9 mouse cellular contexts compared by ENCODE assay signal in genomic region chr5:99728649-99729212, GRCm38 (mm10). TPM values are rescaled to one million over a fixed set of nuclear protein-coding genes. Genes with fewer than 3 reads are reported as not detected.
DNase-seq lines count a peak whose midpoint lies in the region; ATAC-seq and TF ChIP-seq lines count a peak whose summit lies in the region.
"Had no signal": no experiment of that assay in that cellular context is flagged by ENCODE, and none has a peak within 500 bp of the region (broad histone marks: within the 10 kb centered on the region; RNA-seq: fewer than 3 reads in every experiment).

Rasgef1b (minus strand) TSS chr5:99729065.

- TF ChIP-seq EP300 in liver, embryonic 14.5 days (IDR thresholded peaks at IDR 0.05; ENCODE audit: low read depth) = no peak

- peak within 1 kb of the TSS; percentile 69 for H3K4me3 ChIP-seq in forebrain, embryonic 13.5 days
- H3K4me3 ChIP-seq in heart, embryonic 15.5 days = peak within 1 kb of the TSS; percentile 84
- H3K4me3 ChIP-seq in liver, embryonic 14.5 days (ENCODE audit: insufficient read depth in 1 of 2, low read depth in 2 of 2, low read length in 2 of 2) = peak within 1 kb of the TSS; percentile 32 to 47; a peak in 3 of 4 replicates
- peak within 1 kb of the TSS; percentile 66 for H3K4me3 ChIP-seq in neural tube, embryonic 13.5 days

- peak; percentile 5 for DNase-seq in CD4-positive helper T cell, adult 2 months (ENCODE audit: low read depth, low spot score)
- peak; percentile 37 for DNase-seq in c-Kit-positive CD71-negative TER-119-negative erythroid progenitor cells, embryonic 14.5 days (ENCODE audit: low read depth)
- peak; percentile 91 for DNase-seq in kidney, postnatal 10 days
- no peak for DNase-seq in liver, embryonic 14.5 days (ENCODE audit: low read depth in 3 of 3, low spot score in 3 of 3)
- peak; percentile 57 for DNase-seq in thymus, postnatal 0 days (ENCODE audit: low spot score)

- WGBS in forebrain, embryonic 13.5 days = 2% methylated on average over 35 of the region's 53 CpGs
- WGBS in heart, embryonic 15.5 days = under 1% methylated on average over 52 of the region's 53 CpGs
- WGBS in liver, embryonic 14.5 days (ENCODE audit: insufficient replicate concordance) = under 1% methylated on average over 40 of the region's 53 CpGs
- 0% methylated on average over 50 of the region's 53 CpGs for WGBS in neural tube, embryonic 13.5 days

- H3K27ac ChIP-seq in forebrain, embryonic 13.5 days = peak within 1 kb of the TSS; percentile 81
- peak within 1 kb of the TSS; percentile 76 for H3K27ac ChIP-seq in heart, embryonic 15.5 days
- no peak within 1 kb of the TSS for H3K27ac ChIP-seq in liver, embryonic 14.5 days
- peak within 1 kb of the TSS; percentile 90 for H3K27ac ChIP-seq in neural tube, embryonic 13.5 days (replicated peaks)

- ATAC-seq in forebrain, embryonic 13.5 days = peak; percentile 96
- peak; percentile 85 for ATAC-seq in heart, embryonic 15.5 days (replicated peaks; ENCODE audit: insufficient number of reproducible peaks, insufficient read depth, low FRiP score, low read depth)
- ATAC-seq in liver, embryonic 14.5 days (ENCODE audit: insufficient read depth) = no peak
- ATAC-seq in neural tube, embryonic 13.5 days (ENCODE audit: low read depth) = peak; percentile 95

- H3K36me3 ChIP-seq in forebrain, embryonic 13.5 days (ENCODE audit: poor library complexity, severe bottlenecking) = no peaks in the 10 kb centered on the region
- no peaks in the 10 kb centered on the region for H3K36me3 ChIP-seq in heart, embryonic 15.5 days
- no peaks in the 10 kb centered on the region for H3K36me3 ChIP-seq in liver, embryonic 14.5 days (replicated peaks; ENCODE audit: control insufficient read depth, insufficient read depth, low read depth)
- H3K36me3 ChIP-seq in neural tube, embryonic 13.5 days = no peaks in the 10 kb centered on the region
- H3K36me3 ChIP-seq: G1E had no signal

- peak within 1 kb of the TSS; percentile 94 for H3K4me2 ChIP-seq in forebrain, embryonic 13.5 days
- peak within 1 kb of the TSS; percentile 97 for H3K4me2 ChIP-seq in heart, embryonic 15.5 days
- peak within 1 kb of the TSS; percentile 60 for H3K4me2 ChIP-seq in liver, embryonic 14.5 days (ENCODE audit: low read depth)
- peak within 1 kb of the TSS; percentile 88 for H3K4me2 ChIP-seq in neural tube, embryonic 13.5 days

- peaks cover 22% of the 10 kb centered on the region for H3K4me1 ChIP-seq in forebrain, embryonic 13.5 days
- H3K4me1 ChIP-seq in heart, embryonic 15.5 days (replicated peaks) = peaks cover 17% of the 10 kb centered on the region
- no peaks in the 10 kb centered on the region for H3K4me1 ChIP-seq in liver, embryonic 14.5 days (replicated peaks; ENCODE audit: control insufficient read depth in 2 of 2, insufficient read depth in 2 of 2, low read length in 1 of 2)
- peaks cover 41% of the 10 kb centered on the region for H3K4me1 ChIP-seq in neural tube, embryonic 13.5 days (replicated peaks)

- H3K9ac ChIP-seq in forebrain, embryonic 13.5 days = peak within 1 kb of the TSS; percentile 75
- peak within 1 kb of the TSS; percentile 72 for H3K9ac ChIP-seq in heart, embryonic 15.5 days
- no peak within 1 kb of the TSS for H3K9ac ChIP-seq in liver, embryonic 14.5 days (replicated peaks)
- peak within 1 kb of the TSS; percentile 84 for H3K9ac ChIP-seq in neural tube, embryonic 13.5 days

- peaks cover 20% of the 10 kb centered on the region for H3K27me3 ChIP-seq in forebrain, embryonic 13.5 days
- 0 out of 2 replicates have a peak, but pooled peaks cover 4% of the 10 kb centered on the region for H3K27me3 ChIP-seq in heart, embryonic 15.5 days
- peaks cover 31% of the 10 kb centered on the region for H3K27me3 ChIP-seq in liver, embryonic 14.5 days (ENCODE audit: control insufficient read depth, insufficient read depth, low read length)
- H3K27me3 ChIP-seq in neural tube, embryonic 13.5 days = peaks cover 20% of the 10 kb centered on the region

- H3K9me3 ChIP-seq in forebrain, embryonic 13.5 days (replicated peaks) = no peaks in the 10 kb centered on the region
- no peaks in the 10 kb centered on the region for H3K9me3 ChIP-seq in heart, embryonic 15.5 days (replicated peaks)
- H3K9me3 ChIP-seq in liver, embryonic 14.5 days (ENCODE audit: control insufficient read depth, low read length) = no peaks in the 10 kb centered on the region
- H3K9me3 ChIP-seq in neural tube, embryonic 13.5 days = no peaks in the 10 kb centered on the region

- no peak for TF ChIP-seq CTCF in liver, embryonic 14.5 days (IDR thresholded peaks at IDR 0.05; ENCODE audit: low read depth)

RNA-seq across cellular contexts. Expression of gene Rasgef1b, which starts in this region (rescaled TPM):
- 62.1 and 81.3 TPM in 2 replicates for polyA plus RNA-seq in forebrain, embryonic 13.5 days (2015; fragmentation: Nextera tagmentation; extraction: Ambion mirVana)
- polyA plus RNA-seq in heart, embryonic 15.5 days (2015; fragmentation: Nextera tagmentation; extraction: Ambion mirVana) = 33.1 and 33.4 TPM in 2 replicates
- 1.9 and 2.8 TPM in 2 replicates for polyA plus RNA-seq in liver, embryonic 14.5 days (2012; rRNA removed)
- polyA plus RNA-seq in liver, embryonic 14.5 days (2014; fragmentation: Nextera tagmentation; extraction: Ambion mirVana) = 4.2 and 5.0 TPM in 2 replicates
- 66.1 and 71.5 TPM in 2 replicates for polyA plus RNA-seq in neural tube, embryonic 13.5 days (2015; fragmentation: Nextera tagmentation; extraction: Ambion mirVana)
- 12.0 TPM in 2 replicates for polyA plus RNA-seq in thymus, postnatal 0 days (2015; fragmentation: Nextera tagmentation; extraction: Ambion mirVana)
- polyA plus RNA-seq: G1E had no signal

Comparison
In these comparisons a context has a peak if more than half of its experiments do, and no peak if none do; other contexts are left out.
1. DNase-seq: peak in CD4-positive helper T cell, adult 2 months (single experiment), c-Kit-positive CD71-negative TER-119-negative erythroid progenitor cells, embryonic 14.5 days (single experiment), kidney, postnatal 10 days (single experiment) and thymus, postnatal 0 days (single experiment); none in liver, embryonic 14.5 days (0 of 3).
2. Peak in every context shown above with its lines, with median percentiles within 50 percentile points of each other: H3K4me2 ChIP-seq and H3K4me3 ChIP-seq.